Mouse (Mus musculus): ENCODE results near the gene Xrcc4.

GRCm38 (mm10) chr13:89756347-89756746 is 333.1 kb downstream of the Xrcc4 start:
- TF ChIP-seq GATA1 (IDR thresholded peaks at IDR 0.05; ENCODE audit: borderline replicate concordance, low read length) (no peak), CTCF (IDR thresholded peaks at IDR 0.05; ENCODE audit: low read depth, low read length) (no peak), POLR2AphosphoS5 (IDR thresholded peaks at IDR 0.05; ENCODE audit: insufficient replicate concordance, low read depth, low read length) (no peak)

Measured in G1E (cell line).